Mouse (Mus musculus) spleen, postnatal 10 days (tissue): ENCODE measurements around the gene Tardbp.
A peak's percentile ranks its signal among the peaks of the same experiment; 100 is the strongest.

Experiments used
- DNase-seq, 2 experiments: peaks; one replicate each; pipeline ENCODE4 v3.0.0; 2021 to 2022; ENCODE audit warnings: low spot score in 2 of 2

Tardbp gene

GRCm38 (mm10) chr4:148638302-148638701 is 11.5 kb upstream of the Tardbp start:
- no peak for DNase-seq

DNA sequence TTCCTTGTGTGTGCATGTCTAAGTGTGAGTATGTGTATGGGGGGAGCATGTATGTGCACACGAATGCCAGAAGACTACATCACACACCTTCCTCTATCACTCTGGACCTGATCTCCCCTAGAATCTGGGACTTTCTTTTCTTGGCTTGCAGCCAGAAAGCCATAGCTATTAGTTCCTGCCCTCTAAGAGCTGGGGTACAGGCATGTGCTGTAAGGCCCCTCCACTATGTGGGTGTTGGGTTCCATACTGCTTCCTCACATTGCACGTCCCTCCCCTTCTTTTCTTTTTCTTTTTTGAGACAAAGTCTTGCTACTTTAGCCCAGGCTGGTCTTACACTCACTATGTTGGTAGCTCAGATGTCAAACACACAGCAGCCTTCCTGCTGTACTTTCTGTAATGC is 8.5 kb upstream of the Tardbp start:
- DNase-seq: no peak

DNA sequence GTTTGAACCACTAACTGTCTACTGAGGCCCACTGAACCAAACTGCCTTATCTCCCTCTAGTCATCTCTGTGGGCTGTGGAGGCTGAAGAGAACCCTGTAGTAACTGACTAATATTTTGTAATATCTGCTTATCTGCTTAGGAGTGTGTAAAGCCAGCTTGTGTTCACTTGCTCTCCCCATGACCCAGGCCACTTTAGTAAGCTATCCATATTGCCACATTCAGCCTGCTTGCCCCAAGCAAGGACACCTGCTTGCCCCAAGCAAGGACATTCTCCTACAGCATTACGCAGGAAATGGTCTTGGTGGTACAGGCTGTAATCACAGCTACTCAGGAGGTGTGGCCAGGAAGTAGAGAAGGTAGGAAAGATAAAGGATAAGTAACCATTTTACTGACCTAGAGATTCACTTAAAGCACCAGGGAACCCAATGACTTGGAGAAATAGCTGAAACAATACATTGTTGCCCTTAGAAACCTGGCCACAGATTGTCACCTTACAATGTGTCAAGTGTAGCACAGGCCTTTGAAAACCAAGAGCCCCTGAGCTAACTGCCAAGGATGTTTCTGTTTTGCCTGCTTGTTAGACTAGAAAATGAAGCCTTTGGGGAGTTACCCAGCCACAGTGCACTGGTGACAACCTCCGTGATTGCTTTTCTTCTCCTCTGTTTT is 6.7 kb upstream of the Tardbp start:
- DNase-seq: no peak

DNA sequence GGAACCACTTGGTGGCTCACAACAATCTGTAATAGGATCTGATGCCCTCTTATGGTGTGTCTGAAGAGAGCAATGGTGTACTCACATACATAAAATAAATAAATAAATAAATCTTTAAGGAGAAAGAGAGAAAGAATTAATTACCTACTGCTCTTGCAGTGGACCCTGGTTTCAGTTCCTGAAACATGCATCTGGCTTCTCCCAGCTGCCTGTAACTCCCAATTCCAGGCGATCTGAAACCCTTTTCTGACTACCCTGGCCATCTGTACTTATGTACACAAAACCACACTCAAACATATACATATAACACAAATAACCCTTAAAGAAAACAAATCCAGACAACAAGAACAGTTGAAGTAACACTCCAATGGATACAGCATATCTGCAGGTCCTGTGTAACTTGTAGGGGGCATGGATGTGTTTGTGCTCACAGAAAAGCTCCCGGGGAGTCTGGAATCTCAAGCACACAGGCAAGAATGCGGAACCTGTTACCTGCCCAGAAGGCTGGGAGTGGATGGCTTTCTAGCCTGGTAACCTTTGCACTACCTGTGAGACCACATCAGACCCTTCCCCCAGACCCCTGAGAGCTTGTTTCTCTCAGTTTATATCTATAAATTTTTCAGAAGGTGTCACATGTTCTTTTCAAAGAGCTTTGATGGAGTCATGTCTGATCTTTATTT is 5.3 kb upstream of the Tardbp start:
- DNase-seq: no peak

DNA sequence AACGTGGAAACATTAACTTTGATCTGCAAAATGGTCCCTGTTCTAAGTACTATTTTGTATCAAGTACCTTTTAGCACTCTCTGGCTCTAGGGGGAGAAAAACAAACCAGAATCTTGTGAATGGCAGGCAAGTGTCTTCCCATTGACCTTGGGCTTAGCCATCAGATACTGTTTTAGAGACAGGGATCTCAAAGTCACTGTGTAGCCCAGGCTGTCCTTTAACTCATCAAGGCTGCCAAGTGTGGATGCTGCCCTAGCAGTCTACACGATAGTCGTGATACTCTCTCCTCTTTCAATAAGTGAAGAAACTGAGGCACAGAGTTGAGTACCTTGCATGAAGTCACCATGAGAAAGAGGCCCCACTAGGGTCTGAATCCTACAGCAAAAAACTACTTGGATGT is 427 bp upstream of the Tardbp start:
- DNase-seq: no peak

DNA sequence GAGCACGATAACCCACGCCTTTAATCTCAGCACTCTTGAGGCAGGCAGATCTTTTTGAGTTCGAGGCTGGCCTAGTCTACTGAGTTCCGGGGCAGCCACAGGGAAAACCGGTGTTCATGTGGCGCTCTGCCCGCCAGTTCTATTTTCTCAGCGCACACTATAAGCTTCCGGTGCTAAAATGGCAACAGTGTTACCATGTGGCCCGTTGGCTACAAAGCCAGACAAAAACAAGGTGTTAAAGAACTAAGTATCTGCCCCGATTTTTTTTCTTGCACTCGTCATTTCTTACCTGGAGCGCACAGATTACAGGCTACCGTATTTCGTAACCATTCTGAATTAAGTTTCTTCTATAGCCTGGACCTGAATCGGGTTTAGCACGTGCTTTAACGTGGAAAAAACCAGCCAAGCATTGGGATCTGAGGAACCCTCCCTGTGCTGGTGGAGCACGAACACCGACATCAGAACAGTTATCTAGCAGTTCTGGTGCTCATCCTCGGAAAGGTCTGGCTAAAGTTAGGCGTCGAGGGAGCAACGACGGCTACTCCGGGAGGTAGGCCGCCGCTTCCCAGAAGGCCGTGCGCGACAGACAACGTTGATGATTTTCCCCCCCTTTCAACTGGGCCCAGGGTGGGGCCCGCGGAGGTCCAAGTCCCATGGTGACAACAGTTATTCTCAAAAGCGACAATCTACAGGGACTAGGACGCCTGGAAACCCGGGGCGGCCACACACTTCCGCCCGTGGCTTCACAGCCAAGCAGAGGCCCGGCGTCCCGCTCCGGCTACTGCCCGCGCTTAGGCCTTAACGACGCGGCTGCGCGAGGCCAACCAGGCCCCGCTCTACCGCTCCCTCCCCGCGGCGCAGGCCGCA is 830 bp downstream of the Tardbp start:
- peak; percentile 20 to 77 for DNase-seq

GRCm38 (mm10) chr4:148625010-148625409 is 1.8 kb downstream of the Tardbp start:
- no peak for DNase-seq

- no peak for DNase-seq
Observed at GRCm38 (mm10) chr4:148623609-148624008, 3.2 kb downstream of the Tardbp start.

DNA sequence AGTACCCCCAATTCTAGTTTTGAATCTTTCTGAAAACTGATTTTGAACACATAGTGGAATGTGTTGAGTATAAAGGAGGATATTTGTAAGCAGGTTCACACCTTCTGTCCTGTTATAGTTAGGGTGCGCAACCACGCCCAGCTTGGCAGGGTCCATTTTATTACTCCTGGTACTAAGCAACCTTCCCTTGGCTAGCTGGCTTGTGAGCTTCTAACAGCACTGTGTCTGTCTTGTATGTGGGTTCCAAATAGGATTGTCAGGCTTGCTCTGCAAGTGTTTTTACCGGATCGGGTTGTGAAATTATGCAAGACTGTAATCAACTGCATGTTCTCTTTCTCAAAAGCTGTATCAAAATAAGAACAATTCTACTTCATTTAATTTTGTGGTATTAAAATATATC is 4.3 kb downstream of the Tardbp start:
- DNase-seq: no peak

DNA sequence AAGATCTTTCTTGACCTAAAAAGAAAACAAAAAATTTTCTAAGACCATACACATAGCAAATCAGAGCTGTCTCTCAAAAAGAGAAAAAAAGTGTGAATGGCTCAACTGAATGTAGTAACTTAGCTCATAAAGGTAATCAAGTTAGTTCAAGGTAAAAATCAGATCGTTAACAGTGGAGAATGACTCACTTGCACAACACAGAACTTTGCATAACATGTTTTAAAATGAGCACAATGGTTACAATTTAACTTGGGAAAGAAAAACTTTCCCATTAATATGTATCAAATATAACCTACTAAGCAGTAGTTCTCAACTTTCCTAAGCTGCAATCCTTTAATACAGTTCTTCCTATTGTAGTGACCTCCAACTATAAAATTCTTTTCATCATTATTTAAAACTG is 6.1 kb downstream of the Tardbp start:
- DNase-seq: no peak

- DNase-seq: no peak
Observed at GRCm38 (mm10) chr4:148619805-148620204, 7.0 kb downstream of the Tardbp start.

DNA sequence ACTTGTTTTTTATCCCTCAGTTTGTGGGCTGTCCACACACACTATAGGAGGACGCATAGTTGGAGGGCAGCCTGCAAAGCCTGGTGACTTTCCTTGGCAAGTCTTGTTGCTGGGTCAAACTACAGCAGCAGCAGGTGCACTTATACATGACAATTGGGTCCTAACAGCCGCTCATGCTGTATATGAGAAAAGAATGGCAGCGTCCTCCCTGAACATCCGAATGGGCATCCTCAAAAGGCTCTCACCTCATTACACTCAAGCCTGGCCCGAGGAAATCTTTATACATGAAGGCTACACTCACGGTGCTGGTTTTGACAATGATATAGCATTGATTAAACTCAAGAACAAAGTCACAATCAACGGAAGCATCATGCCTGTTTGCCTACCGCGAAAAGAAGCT is 13.1 kb downstream of the Tardbp start:
- no peak for DNase-seq

DNA sequence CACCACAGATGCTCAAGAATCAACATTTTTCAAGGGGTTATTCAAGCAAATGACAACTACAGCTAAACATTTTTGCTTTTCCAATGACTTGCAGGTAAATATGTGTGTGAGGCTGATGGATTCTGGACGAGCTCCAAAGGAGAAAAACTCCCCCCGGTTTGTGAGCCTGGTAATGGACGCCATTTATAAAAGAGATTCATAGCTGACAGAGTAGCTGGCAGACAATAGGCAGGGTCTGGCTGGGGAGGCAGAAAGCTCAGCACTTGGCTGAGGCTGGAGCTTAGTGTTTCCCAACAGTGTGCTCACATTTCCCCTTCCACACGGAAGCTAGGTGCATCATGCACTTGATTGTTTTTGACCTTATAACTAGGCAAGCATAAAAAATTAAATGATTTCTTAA is 14.3 kb downstream of the Tardbp start:
- no peak for DNase-seq

GRCm38 (mm10) chr4:148610631-148611364 is 16.0 kb downstream of the Tardbp start:
- no peak for DNase-seq

DNA sequence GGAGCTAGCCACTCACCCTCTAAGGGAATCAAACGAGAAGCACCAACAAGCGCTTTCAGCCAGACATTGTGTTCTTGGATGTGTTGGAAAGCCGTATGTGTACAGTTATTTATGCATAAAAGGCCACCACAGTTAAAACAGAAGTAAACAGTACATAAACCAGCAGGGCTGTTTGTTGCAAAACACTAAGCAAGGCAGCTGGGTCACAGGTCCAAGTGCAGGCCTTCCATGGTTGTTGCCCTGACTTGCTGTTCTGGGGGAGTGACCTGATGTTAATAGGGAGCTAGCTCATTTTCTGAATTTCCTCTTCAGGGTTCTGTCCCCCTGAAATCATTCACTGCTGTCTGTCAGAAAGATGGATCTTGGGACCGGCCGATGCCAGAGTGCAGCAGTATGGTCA is 17.0 kb downstream of the Tardbp start:
- DNase-seq: no peak

DNA sequence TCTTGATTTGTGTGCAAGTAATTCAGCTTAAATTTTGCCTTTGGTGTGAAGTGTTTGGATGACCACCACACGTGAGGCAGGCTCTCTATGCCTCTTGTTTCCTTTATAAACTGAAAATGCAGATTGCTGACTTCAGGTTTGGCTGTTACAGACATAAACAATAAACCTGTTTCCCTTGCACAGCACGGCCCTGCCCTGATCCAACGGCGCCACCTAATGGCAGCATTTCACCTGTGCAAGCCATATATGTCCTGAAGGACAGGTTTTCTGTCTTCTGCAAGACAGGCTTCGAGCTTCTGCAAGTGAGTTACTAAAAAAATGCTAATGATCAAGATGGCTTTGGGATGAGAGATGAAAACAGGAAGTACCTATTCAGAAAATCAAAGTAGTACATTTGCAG is 19.1 kb downstream of the Tardbp start:
- peak; percentile 55 to 88 for DNase-seq

DNA sequence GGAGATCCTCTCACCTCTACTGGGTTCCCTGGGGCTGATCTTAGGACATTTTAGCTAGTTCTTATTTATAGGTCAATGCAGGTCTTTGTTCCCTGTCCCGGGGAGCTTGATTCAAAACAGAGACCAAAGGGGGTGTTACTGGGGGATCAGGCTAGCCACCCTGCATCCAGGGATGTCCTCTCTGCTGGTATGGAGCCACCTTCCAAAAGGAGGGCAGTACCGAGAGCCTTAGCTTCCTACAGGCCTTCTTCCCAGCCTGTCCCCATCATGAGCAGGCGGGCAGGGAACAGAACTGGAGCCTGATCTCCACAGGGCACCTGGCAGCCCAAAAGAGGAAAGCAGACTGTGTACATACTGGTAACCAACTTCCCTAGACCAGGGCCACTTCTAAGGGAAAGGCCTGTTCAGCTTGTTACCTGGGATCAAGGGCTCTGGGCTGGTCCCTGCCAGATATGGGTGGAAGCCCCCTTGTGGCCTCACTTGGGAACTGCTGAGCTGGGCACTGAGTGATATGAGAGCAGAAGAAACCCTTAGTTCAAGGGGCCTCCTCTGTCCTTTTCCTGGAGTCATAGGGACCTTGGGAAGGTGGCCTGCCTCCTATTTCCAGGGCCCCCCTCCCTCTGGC is 22.2 kb downstream of the Tardbp start:
- DNase-seq: peak; percentile 52 to 78

GRCm38 (mm10) chr4:148604141-148604540 is 22.7 kb downstream of the Tardbp start:
- no peak for DNase-seq

- DNase-seq: no peak
Observed at GRCm38 (mm10) chr4:148603376-148604139, 23.3 kb downstream of the Tardbp start.

GRCm38 (mm10) chr4:148602357-148603120 is 24.3 kb downstream of the Tardbp start, which contains the start of gene Masp2:
Masp2 (plus strand) TSS chr4:148602554.
- no peak for DNase-seq
